Mouse (Mus musculus): ENCODE results near the gene Tom1l2. TPM values are rescaled to one million over a fixed set of nuclear protein-coding genes. Genes with fewer than 3 reads are reported as not detected.

Gene Tom1l2
- polyA plus RNA-seq, 1 experiment: 22.3 TPM

DNA sequence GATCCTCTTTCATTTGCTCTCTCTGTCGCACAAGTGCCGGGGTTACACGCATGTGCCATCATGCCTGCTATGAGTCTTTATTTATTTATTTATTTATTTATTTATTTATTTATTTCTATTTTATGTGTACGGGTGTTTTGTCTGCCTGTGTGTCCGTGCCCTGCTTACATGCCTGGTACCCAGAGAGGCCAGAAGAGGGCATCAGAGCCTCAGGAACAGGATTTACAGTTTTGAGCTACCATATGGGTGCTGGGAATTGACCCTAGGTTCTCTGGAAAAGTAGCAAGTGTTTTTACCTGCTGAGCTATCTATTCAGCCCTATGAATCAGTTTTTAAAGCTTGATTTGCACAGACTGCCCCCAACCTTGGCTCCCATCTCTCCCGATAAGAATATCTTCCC lies 30.8 kb upstream of the Tom1l2 start:
- Histone ChIP-seq H3K27me3 (ENCODE audit: control insufficient read depth, insufficient read depth, low read length) (no peaks in the 10 kb centered on the region), H3K36me3 (ENCODE audit: control insufficient read depth, insufficient read depth, low read length) (no peaks in the 10 kb centered on the region), H3K27ac (ENCODE audit: control insufficient read depth, insufficient read depth, low read depth, low read length) (no peak overlapping the region), H3K4me3 (ENCODE audit: control insufficient read depth, low read depth, low read length) (no peak overlapping the region), H3K4me1 (ENCODE audit: control insufficient read depth, insufficient read depth, low read length) (no peaks in the 10 kb centered on the region)
- no peak for TF ChIP-seq POLR2A (IDR thresholded peaks at IDR 0.05; ENCODE audit: control insufficient read depth, low read depth, low read length)
- no peak for TF ChIP-seq CTCF (IDR thresholded peaks at IDR 0.05; ENCODE audit: control insufficient read depth, insufficient read depth, insufficient replicate concordance, low read depth, low read length)

GRCm38 (mm10) chr11:60374481-60374880 lies 21.8 kb upstream of the Tom1l2 start:
- H3K27ac ChIP-seq (ENCODE audit: control insufficient read depth, insufficient read depth, low read depth, low read length): no peak overlapping the region
- no peaks in the 10 kb centered on the region for H3K4me1 ChIP-seq (ENCODE audit: control insufficient read depth, insufficient read depth, low read length)
- H3K4me3 ChIP-seq (ENCODE audit: control insufficient read depth, low read depth, low read length): no peak overlapping the region
- no peak for TF ChIP-seq CTCF (IDR thresholded peaks at IDR 0.05; ENCODE audit: control insufficient read depth, insufficient read depth, insufficient replicate concordance, low read depth, low read length)
- TF ChIP-seq POLR2A (IDR thresholded peaks at IDR 0.05; ENCODE audit: control insufficient read depth, low read depth, low read length): no peak
- H3K36me3 ChIP-seq (ENCODE audit: control insufficient read depth, insufficient read depth, low read length): no peaks in the 10 kb centered on the region
- no peaks in the 10 kb centered on the region for H3K27me3 ChIP-seq (ENCODE audit: control insufficient read depth, insufficient read depth, low read length)

GRCm38 (mm10) chr11:60370431-60370830 lies 17.7 kb upstream of the Tom1l2 start:
- no peak overlapping the region for H3K4me3 ChIP-seq (ENCODE audit: control insufficient read depth, low read depth, low read length)
- TF ChIP-seq POLR2A (IDR thresholded peaks at IDR 0.05; ENCODE audit: control insufficient read depth, low read depth, low read length) (no peak), CTCF (IDR thresholded peaks at IDR 0.05; ENCODE audit: control insufficient read depth, insufficient read depth, insufficient replicate concordance, low read depth, low read length) (no peak)
- no peaks in the 10 kb centered on the region for H3K36me3 ChIP-seq (ENCODE audit: control insufficient read depth, insufficient read depth, low read length)
- H3K27me3 ChIP-seq (ENCODE audit: control insufficient read depth, insufficient read depth, low read length): no peaks in the 10 kb centered on the region
- H3K4me1 ChIP-seq (ENCODE audit: control insufficient read depth, insufficient read depth, low read length): no peaks in the 10 kb centered on the region
- H3K27ac ChIP-seq (ENCODE audit: control insufficient read depth, insufficient read depth, low read depth, low read length): no peak overlapping the region

GRCm38 (mm10) chr11:60369448-60369847 lies 16.7 kb upstream of the Tom1l2 start:
- no peaks in the 10 kb centered on the region for H3K27me3 ChIP-seq (ENCODE audit: control insufficient read depth, insufficient read depth, low read length)
- no peaks in the 10 kb centered on the region for H3K4me1 ChIP-seq (ENCODE audit: control insufficient read depth, insufficient read depth, low read length)
- no peak overlapping the region for H3K4me3 ChIP-seq (ENCODE audit: control insufficient read depth, low read depth, low read length)
- TF ChIP-seq POLR2A (IDR thresholded peaks at IDR 0.05; ENCODE audit: control insufficient read depth, low read depth, low read length): no peak
- H3K36me3 ChIP-seq (ENCODE audit: control insufficient read depth, insufficient read depth, low read length): peaks cover 2% of the 10 kb centered on the region; the same call in 1 of the 2 replicates
- no peak overlapping the region for H3K27ac ChIP-seq (ENCODE audit: control insufficient read depth, insufficient read depth, low read depth, low read length)

DNA sequence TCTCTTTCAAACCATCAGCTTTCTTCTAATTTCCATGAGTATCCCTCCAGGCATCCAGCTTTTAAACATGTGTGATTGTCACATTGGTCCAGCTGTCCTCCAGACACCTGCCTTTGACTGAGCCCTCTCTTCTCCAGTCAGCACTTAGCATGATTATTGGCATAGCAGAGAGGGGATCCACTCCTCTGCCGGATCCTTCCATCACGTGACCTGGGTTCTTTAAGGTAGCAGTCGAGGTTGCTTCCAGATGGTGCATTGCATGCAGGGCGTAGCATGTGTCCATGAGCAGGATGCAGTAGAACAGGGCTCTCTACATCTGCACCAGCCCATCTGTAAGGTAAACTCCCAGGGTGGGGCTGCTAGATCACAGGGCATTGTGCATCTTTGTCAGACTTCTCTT lies 16.2 kb upstream of the Tom1l2 start:
- Histone ChIP-seq H3K36me3 (ENCODE audit: control insufficient read depth, insufficient read depth, low read length) (peaks cover 2% of the 10 kb centered on the region; the same call in 1 of the 2 replicates), H3K27me3 (ENCODE audit: control insufficient read depth, insufficient read depth, low read length) (no peaks in the 10 kb centered on the region), H3K4me3 (ENCODE audit: control insufficient read depth, low read depth, low read length) (no peak overlapping the region), H3K27ac (ENCODE audit: control insufficient read depth, insufficient read depth, low read depth, low read length) (no peak overlapping the region), H3K4me1 (ENCODE audit: control insufficient read depth, insufficient read depth, low read length) (no peaks in the 10 kb centered on the region)
- TF ChIP-seq CTCF (IDR thresholded peaks at IDR 0.05; ENCODE audit: control insufficient read depth, insufficient read depth, insufficient replicate concordance, low read depth, low read length) (no peak), POLR2A (IDR thresholded peaks at IDR 0.05; ENCODE audit: control insufficient read depth, low read depth, low read length) (no peak)

- Histone ChIP-seq H3K27ac (ENCODE audit: control insufficient read depth, insufficient read depth, low read depth, low read length) (no peak overlapping the region), H3K27me3 (ENCODE audit: control insufficient read depth, insufficient read depth, low read length) (no peaks in the 10 kb centered on the region), H3K36me3 (ENCODE audit: control insufficient read depth, insufficient read depth, low read length) (peaks cover 2% of the 10 kb centered on the region; the same call in 1 of the 2 replicates), H3K4me3 (ENCODE audit: control insufficient read depth, low read depth, low read length) (no peak overlapping the region), H3K4me1 (ENCODE audit: control insufficient read depth, insufficient read depth, low read length) (no peaks in the 10 kb centered on the region)
- TF ChIP-seq CTCF (IDR thresholded peaks at IDR 0.05; ENCODE audit: control insufficient read depth, insufficient read depth, insufficient replicate concordance, low read depth, low read length): no peak
- no peak for TF ChIP-seq POLR2A (IDR thresholded peaks at IDR 0.05; ENCODE audit: control insufficient read depth, low read depth, low read length)
Measured at GRCm38 (mm10) chr11:60367256-60367655, 14.6 kb upstream of the Tom1l2 start.

DNA sequence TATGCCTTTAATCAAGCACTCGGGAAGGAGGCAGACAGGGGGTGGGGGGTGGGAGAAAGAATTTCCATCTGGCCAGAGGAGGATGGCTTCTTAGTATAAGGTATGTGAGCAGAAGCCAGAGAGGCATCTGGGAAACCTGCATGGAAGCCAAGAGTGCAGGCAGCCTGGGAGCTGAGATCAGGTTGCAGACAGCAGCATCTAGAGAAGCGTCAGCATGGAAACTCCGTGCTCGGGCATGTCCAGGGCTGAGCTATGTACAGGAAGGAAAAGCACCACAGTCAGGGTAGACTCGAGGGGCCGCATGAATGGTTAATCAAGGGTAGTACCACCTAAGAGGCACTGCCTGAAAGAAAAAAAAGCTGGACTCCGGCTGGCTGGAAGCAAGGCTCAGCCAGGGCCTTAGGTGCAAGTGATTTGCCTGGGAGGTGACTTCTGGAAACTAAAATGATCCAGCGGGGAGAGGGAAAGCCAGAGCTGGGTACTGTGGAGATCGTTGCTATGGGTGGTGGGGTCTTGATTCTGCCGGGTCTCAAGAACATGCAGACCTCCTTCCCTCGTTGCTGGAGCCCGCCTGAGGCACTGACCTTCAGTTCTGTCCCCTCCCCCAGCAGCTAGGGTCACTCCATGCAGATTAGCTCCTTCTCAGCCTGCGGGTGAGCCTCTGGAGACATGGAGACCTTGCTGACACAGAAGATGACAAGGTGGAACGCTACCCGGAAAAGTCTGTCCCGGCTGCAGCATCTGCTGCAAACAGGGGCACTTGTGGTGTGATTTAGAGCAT lies 13.7 kb upstream of the Tom1l2 start:
- no peak overlapping the region for H3K27ac ChIP-seq (ENCODE audit: control insufficient read depth, insufficient read depth, low read depth, low read length)

More for the DNA sequence above, 13.7 kb upstream of the Tom1l2 start:
- no peaks in the 10 kb centered on the region for H3K4me1 ChIP-seq (ENCODE audit: control insufficient read depth, insufficient read depth, low read length)
- TF ChIP-seq POLR2A (IDR thresholded peaks at IDR 0.05; ENCODE audit: control insufficient read depth, low read depth, low read length) (no peak), CTCF (IDR thresholded peaks at IDR 0.05; ENCODE audit: control insufficient read depth, insufficient read depth, insufficient replicate concordance, low read depth, low read length) (no peak)
- no peak overlapping the region for H3K4me3 ChIP-seq (ENCODE audit: control insufficient read depth, low read depth, low read length)
- peaks cover 2% of the 10 kb centered on the region; the same call in 1 of the 2 replicates for H3K36me3 ChIP-seq (ENCODE audit: control insufficient read depth, insufficient read depth, low read length)
- no peaks in the 10 kb centered on the region for H3K27me3 ChIP-seq (ENCODE audit: control insufficient read depth, insufficient read depth, low read length)

All from testis, adult 2 months (tissue).